Mouse (Mus musculus) MEL (cell line): ENCODE measurements around the gene Isg20l2.

Source experiments
- CTCF ChIP-seq, 3 experiments: IDR thresholded peaks in 2 of 3; conservative IDR thresholded peaks in 1 of 3; 2 replicates each; pipeline ENCODE4 v1.5.1; 2011 to 2012; ENCODE audit warnings: low read length in 3 of 3, low read depth in 2 of 3, mild to moderate bottlenecking in 2 of 3, improper control_type of control experiment in 1 of 3, inconsistent platforms in 1 of 3, mixed read lengths in 1 of 3, moderate library complexity in 1 of 3; ENCODE audit not compliant: control insufficient read depth in 1 of 3, insufficient read depth in 1 of 3, poor library complexity in 1 of 3, severe bottlenecking in 1 of 3
- GABPA ChIP-seq: IDR thresholded peaks from 2 replicates; pipeline ENCODE4 v1.6.1; 2012; ENCODE audit warnings: low read depth, mild to moderate bottlenecking, inconsistent platforms, low read length, improper control_type of control experiment, moderate library complexity
- KAT2A ChIP-seq: conservative IDR thresholded peaks from 2 replicates; pipeline ENCODE4 v1.6.1; 2012; ENCODE audit warnings: low read depth, low read length, improper control_type of control experiment, inconsistent platforms
- MAFK ChIP-seq: IDR thresholded peaks from 2 replicates; pipeline ENCODE4 v1.6.1; 2011; ENCODE audit warnings: low read depth, mild to moderate bottlenecking, low read length, improper control_type of control experiment, borderline replicate concordance
- POLR2AphosphoS2 ChIP-seq: IDR thresholded peaks from 2 replicates; pipeline ENCODE4 v1.6.1; 2011; ENCODE audit warnings: low read length, improper control_type of control experiment

- TF ChIP-seq MAFK (no peak), CTCF (IDR thresholded peaks at IDR 0.05 in 2 of 3, conservative IDR thresholded peaks at IDR 0.05 in 1 of 3; ENCODE audit: control insufficient read depth in 1 of 3, insufficient read depth in 1 of 3, low read depth in 2 of 3, low read length in 3 of 3, poor library complexity in 1 of 3, severe bottlenecking in 1 of 3) (no peak), GABPA (no peak), KAT2A (no peak), POLR2AphosphoS2 (no peak)
These were observed 19.3 kb downstream of the Isg20l2 start for GRCm38 (mm10) chr3:87949266-87949954.
